17 mouse cellular contexts compared by ENCODE assay signal in genomic region chr10:84940356-84940755, GRCm38 (mm10). TPM values are rescaled to one million over a fixed set of nuclear protein-coding genes. Genes with fewer than 3 reads are reported as not detected.
DNase-seq lines count a peak whose midpoint lies in the region; TF ChIP-seq lines count a peak whose summit lies in the region.
"Had no signal": no experiment of that assay in that cellular context is flagged by ENCODE, and none has a peak within 500 bp of the region (broad histone marks: within the 10 kb centered on the region; RNA-seq: fewer than 3 reads in every experiment).

No protein-coding gene starts in this region.

- peak; percentile 53 for DNase-seq in gastrocnemius, adult 18-20 months (ENCODE audit: low spot score)
- DNase-seq in gastrocnemius, postnatal 14 days: no peak
- DNase-seq in gastrocnemius, adult 2 months: no peak
- no peak for DNase-seq in gastrocnemius, postnatal 25 days
- peak; percentile 36 for DNase-seq in heart, adult 11 months
- DNase-seq in heart, postnatal 4 days: no peak
- DNase-seq in skeletal muscle tissue, adult 2 months (ENCODE audit: low read depth, low spot score): peak; percentile 56
- DNase-seq in right cerebral cortex, postnatal 14 days: no peak
- DNase-seq: adrenal gland, adult 2 months; adrenal gland, adult 8-10 months; adrenal gland, postnatal 10 days; adrenal gland, postnatal 14 days; adrenal gland, postnatal 25 days; adrenal gland, postnatal 36 days; B cell, adult 2 months; cerebellum, adult 11 months; cerebellum, adult 11-12 months had no signal

- no peak overlapping the region for H3K4me3 ChIP-seq in gastrocnemius, adult 2 months

- TF ChIP-seq CTCF in gastrocnemius, adult 2 months (IDR thresholded peaks at IDR 0.05): no peak

- intact Hi-C loops in gastrocnemius, postnatal 14 days (cut with DNase I; ENCODE audit: low total_unique reads): no loop called here
- intact Hi-C loops in gastrocnemius, adult 2 months (cut with DNase I): no loop called here

- peak overlapping the region; percentile 88 for H3K27ac ChIP-seq in gastrocnemius, adult 2 months

RNA-seq across cellular contexts. Expression of gene Ric8b, which starts 22.9 kb away (rescaled TPM):
- 10 to 100 TPM; 44.8 to 46.4 TPM for total RNA-seq in gastrocnemius, adult 18-20 months (2021)
- 10 to 100 TPM; 34.5 to 35.0 TPM for total RNA-seq in gastrocnemius, postnatal 14 days (2021)
- 10 to 100 TPM; 35.5 to 54.4 TPM for total RNA-seq in gastrocnemius, adult 2 months (2021)
- 10 to 100 TPM; 28.6 to 36.4 TPM for total RNA-seq in gastrocnemius, postnatal 25 days (2021)
- total RNA-seq in heart, postnatal 4 days (2021): 10 to 100 TPM; 19.9 to 21.2 TPM

Comparison
In these comparisons a context has a peak if more than half of its experiments do, and no peak if none do; other contexts are left out.
1. DNase-seq: peak in gastrocnemius, adult 18-20 months (single experiment), heart, adult 11 months (single experiment) and skeletal muscle tissue, adult 2 months (single experiment); none in gastrocnemius, postnatal 14 days (single experiment), gastrocnemius, adult 2 months (single experiment), gastrocnemius, postnatal 25 days (single experiment), heart, postnatal 4 days (single experiment) and right cerebral cortex, postnatal 14 days (single experiment).